Mouse (Mus musculus): ENCODE measurements around the gene Cntnap4. TPM values are rescaled to one million over a fixed set of nuclear protein-coding genes. Genes with fewer than 3 reads are reported as not detected.

The Cntnap4 gene
- total and polyA plus RNA-seq, 3 experiments = not detected

- no peak for DNase-seq (ENCODE audit: low read depth, low spot score)
- no peaks in the 10 kb centered on the region for H3K9me3 ChIP-seq (replicated peaks; ENCODE audit: insufficient read depth, low read length)
- H3K4me1 ChIP-seq (ENCODE audit: control insufficient read depth in 1 of 2, insufficient read depth in 2 of 2, low read length in 2 of 2) = no peaks in the 10 kb centered on the region
- H3K36me3 ChIP-seq (ENCODE audit: control insufficient read depth in 1 of 2, insufficient read depth in 2 of 2, low read length in 2 of 2) = no peaks in the 10 kb centered on the region
- no peak overlapping the region for H3K27ac ChIP-seq (ENCODE audit: control insufficient read depth, low read depth, low read length)
- no peaks in the 10 kb centered on the region for H3K79me2 ChIP-seq (ENCODE audit: control insufficient read depth, insufficient read depth, low read length, poor library complexity)
- no peak for TF ChIP-seq RCOR1 (IDR thresholded peaks at IDR 0.05; ENCODE audit: low read depth, low read length)
- no peak for TF ChIP-seq CHD1 (IDR thresholded peaks at IDR 0.05; ENCODE audit: low read depth, low read length)
- TF ChIP-seq MAFK (IDR thresholded peaks at IDR 0.05; ENCODE audit: borderline replicate concordance, low read depth, low read length) = no peak
- no peak for TF ChIP-seq TBP (IDR thresholded peaks at IDR 0.05; ENCODE audit: low read depth, low read length)
- TF ChIP-seq ZNF384 (IDR thresholded peaks at IDR 0.05; ENCODE audit: low read depth, low read length) = no peak
- no peak for TF ChIP-seq NRF1 (IDR thresholded peaks at IDR 0.05; ENCODE audit: insufficient read depth, low read depth, low read length, poor library complexity, severe bottlenecking)
- TF ChIP-seq CHD2 (IDR thresholded peaks at IDR 0.05; ENCODE audit: low read length) = no peak
- TF ChIP-seq TAL1 (IDR thresholded peaks at IDR 0.05; ENCODE audit: low read length) = no peak
- TF ChIP-seq GABPA (IDR thresholded peaks at IDR 0.05; ENCODE audit: low read depth, low read length) = no peak
- no peak for TF ChIP-seq MAX (IDR thresholded peaks at IDR 0.05; ENCODE audit: low read length)
- no peak for TF ChIP-seq ZKSCAN1 (IDR thresholded peaks at IDR 0.05; ENCODE audit: low read depth, low read length)
- no peak for TF ChIP-seq MYC (IDR thresholded peaks at IDR 0.05; ENCODE audit: low read depth, low read length)
- TF ChIP-seq GATA1 (IDR thresholded peaks at IDR 0.05; ENCODE audit: low read depth, low read length) = no peak
- TF ChIP-seq SIN3A (IDR thresholded peaks at IDR 0.05; ENCODE audit: low read length) = no peak
- TF ChIP-seq POLR2AphosphoS2 (IDR thresholded peaks at IDR 0.05; ENCODE audit: low read length) = no peak
- TF ChIP-seq RAD21 (IDR thresholded peaks at IDR 0.05; ENCODE audit: low read depth, low read length) = no peak
- no peak for TF ChIP-seq ETS1 (IDR thresholded peaks at IDR 0.05; ENCODE audit: low read depth, low read length)
- no peak for TF ChIP-seq MYB (IDR thresholded peaks at IDR 0.05; ENCODE audit: low read depth, low read length)
- H3K4me3 ChIP-seq (ENCODE audit: control insufficient read depth in 1 of 2, insufficient read depth in 1 of 2, low read depth in 2 of 2, low read length in 2 of 2) = no peak overlapping the region
- no peaks in the 10 kb centered on the region for H3K27me3 ChIP-seq (ENCODE audit: control insufficient read depth in 1 of 2, insufficient read depth in 2 of 2, low read length in 2 of 2)
- H3K9ac ChIP-seq (ENCODE audit: control insufficient read depth, low read depth, low read length, poor library complexity, severe bottlenecking) = no peak overlapping the region
These were observed 104.8 kb downstream of the Cntnap4 start for GRCm38 (mm10) chr8:112674671-112675070.

- DNase-seq (ENCODE audit: low read depth, low spot score) = no peak
- Histone ChIP-seq H3K4me1 (ENCODE audit: control insufficient read depth in 1 of 2, insufficient read depth in 2 of 2, low read length in 2 of 2) (no peaks in the 10 kb centered on the region), H3K36me3 (ENCODE audit: control insufficient read depth in 1 of 2, insufficient read depth in 2 of 2, low read length in 2 of 2) (no peaks in the 10 kb centered on the region), H3K9ac (ENCODE audit: control insufficient read depth, low read depth, low read length, poor library complexity, severe bottlenecking) (no peak overlapping the region), H3K4me3 (ENCODE audit: control insufficient read depth in 1 of 2, insufficient read depth in 1 of 2, low read depth in 2 of 2, low read length in 2 of 2) (no peak overlapping the region), H3K79me2 (ENCODE audit: control insufficient read depth, insufficient read depth, low read length, poor library complexity) (no peaks in the 10 kb centered on the region), H3K9me3 (replicated peaks; ENCODE audit: insufficient read depth, low read length) (no peaks in the 10 kb centered on the region), H3K27me3 (ENCODE audit: control insufficient read depth in 1 of 2, insufficient read depth in 2 of 2, low read length in 2 of 2) (no peaks in the 10 kb centered on the region), H3K27ac (ENCODE audit: control insufficient read depth, low read depth, low read length) (no peak overlapping the region)
- TF ChIP-seq USF2 (IDR thresholded peaks at IDR 0.05; ENCODE audit: borderline replicate concordance in 1 of 2, insufficient read depth in 1 of 2, low read depth in 1 of 2, low read length in 2 of 2) (no peak), MAZ (IDR thresholded peaks at IDR 0.05; ENCODE audit: low read depth, low read length) (no peak), BHLHE40 (IDR thresholded peaks at IDR 0.05; ENCODE audit: borderline replicate concordance, low read depth, low read length) (no peak), UBTF (IDR thresholded peaks at IDR 0.05; ENCODE audit: borderline replicate concordance, insufficient read depth, low read depth, low read length) (no peak), MAX (IDR thresholded peaks at IDR 0.05; ENCODE audit: low read length) (no peak), RCOR1 (IDR thresholded peaks at IDR 0.05; ENCODE audit: low read depth, low read length) (no peak), POLR2A (IDR thresholded peaks at IDR 0.05; ENCODE audit: control insufficient read depth in 1 of 2, insufficient read depth in 1 of 2, low read depth in 1 of 2, low read length in 2 of 2, poor library complexity in 1 of 2) (no peak), HCFC1 (IDR thresholded peaks at IDR 0.05; ENCODE audit: low read depth, low read length) (no peak), POLR2AphosphoS2 (IDR thresholded peaks at IDR 0.05; ENCODE audit: low read length) (no peak), RAD21 (IDR thresholded peaks at IDR 0.05; ENCODE audit: low read depth, low read length) (no peak), ZNF384 (IDR thresholded peaks at IDR 0.05; ENCODE audit: low read depth, low read length) (no peak)
These were observed 111.9 kb downstream of the Cntnap4 start for GRCm38 (mm10) chr8:112681757-112682156.
